Mouse (Mus musculus) layer of hippocampus, postnatal 14 days (tissue): ENCODE measurements around the gene Focad. TPM values are rescaled to one million over a fixed set of nuclear protein-coding genes. Genes with fewer than 3 reads are reported as not detected.

Source experiments
- DNase-seq, 2 experiments: peaks; one replicate each; pipeline ENCODE4 v3.0.0; 2021 to 2022; ENCODE audit warnings: low spot score in 2 of 2, mixed read lengths in 1 of 2
- total RNA-seq, 2 experiments: library from RNA; stranded (reverse); gene quantifications; 2 replicates each; pipeline ENCODE4 v1.2.3; 2021

The Focad gene
- total RNA-seq, 2 experiments from 2014 or later = 67.5 to 74.0 TPM

DNA sequence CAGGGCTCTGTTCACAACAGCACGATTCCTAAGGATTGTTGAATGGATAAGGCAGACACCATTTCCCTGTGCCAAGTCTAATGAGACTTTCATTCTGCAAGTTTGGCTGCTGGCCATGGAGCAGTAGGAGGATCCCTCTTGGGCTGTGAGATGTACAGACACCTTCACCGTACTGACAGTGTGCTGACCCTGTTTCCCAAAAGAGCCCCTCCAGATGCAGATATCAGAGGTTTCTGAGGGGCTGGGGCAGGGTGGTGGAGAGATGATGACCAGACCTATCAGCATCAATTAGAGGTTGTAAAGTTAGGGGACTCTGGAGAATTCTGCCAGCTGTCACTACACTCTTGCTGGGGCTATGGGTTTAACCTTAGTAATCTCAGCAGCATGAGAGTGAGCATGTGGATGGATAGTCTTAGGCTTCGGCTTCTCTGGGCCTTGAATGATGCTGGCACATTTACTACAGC is 115.0 kb downstream of the Focad start:
- DNase-seq = peak; percentile 41 to 59

DNA sequence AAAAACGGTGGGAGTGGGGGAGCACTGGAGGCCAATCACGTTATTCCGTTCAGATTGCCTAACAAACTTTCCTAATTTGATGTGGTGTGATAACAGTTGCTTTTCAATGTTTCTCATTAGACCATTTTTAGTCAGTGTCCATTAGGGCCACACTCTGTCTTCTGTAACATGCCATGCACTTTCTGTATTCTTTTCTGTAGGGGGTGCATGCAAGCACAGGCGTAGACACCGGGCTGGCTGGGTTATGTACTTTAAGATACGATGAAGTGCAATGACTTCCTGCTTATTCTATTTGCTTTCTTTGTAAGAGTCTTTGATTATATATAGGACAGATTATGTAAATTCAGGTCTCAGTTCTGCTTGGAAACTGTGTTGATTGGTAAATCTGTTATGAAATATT is 116.2 kb downstream of the Focad start:
- DNase-seq = no peak

DNA sequence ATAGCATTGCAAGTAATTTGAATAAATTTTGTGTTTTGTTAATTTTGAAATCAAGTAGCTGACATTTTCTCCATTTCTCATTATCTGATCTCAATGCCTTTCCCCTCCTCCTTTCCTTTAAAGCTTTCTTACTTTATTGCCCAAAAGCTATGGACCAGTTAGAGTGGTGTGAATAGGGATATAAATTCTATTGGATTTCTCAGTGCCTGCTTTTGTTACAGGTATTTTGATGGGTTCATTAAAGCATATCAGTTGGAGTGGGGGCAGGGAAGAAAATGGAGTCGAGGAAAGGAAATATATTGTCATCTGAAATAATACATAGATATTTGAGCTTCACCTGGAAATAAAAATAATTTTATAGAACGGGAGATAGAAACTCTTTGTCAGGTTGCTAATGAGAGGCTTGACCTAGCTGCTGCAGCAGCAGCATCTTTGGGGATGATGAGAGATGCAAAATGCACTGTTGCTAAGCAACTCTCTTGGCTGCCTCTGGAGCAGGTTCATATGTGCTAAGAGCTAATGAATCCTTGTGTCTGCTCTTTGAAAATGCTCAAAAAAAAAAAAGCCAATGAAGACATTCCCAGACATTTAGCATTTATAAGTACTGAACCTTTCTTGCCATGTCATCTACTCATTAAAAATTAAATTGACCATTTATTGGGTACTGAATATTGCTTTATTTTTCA is 116.9 kb downstream of the Focad start:
- peak in 1 of 2 experiments; percentile 37 for DNase-seq

DNA sequence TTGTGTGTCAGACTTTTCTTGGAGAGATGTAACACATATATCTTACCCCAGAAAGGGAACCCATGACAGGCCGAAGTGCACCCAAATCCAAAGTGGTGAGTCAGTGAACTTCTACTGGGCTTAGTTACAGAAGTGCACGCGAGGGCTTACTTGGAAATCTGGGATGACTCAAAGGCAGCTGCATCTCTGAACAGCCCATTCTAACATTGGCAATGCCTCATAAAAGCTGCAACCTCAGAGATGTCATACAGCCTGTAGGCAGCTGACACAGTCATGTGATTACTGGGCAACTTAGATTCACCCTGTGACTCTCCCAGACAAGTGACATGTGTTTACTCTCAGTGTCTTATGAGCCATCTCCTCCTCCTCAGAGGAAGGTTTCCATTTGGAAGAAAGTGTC is 119.5 kb downstream of the Focad start:
- DNase-seq = no peak

DNA sequence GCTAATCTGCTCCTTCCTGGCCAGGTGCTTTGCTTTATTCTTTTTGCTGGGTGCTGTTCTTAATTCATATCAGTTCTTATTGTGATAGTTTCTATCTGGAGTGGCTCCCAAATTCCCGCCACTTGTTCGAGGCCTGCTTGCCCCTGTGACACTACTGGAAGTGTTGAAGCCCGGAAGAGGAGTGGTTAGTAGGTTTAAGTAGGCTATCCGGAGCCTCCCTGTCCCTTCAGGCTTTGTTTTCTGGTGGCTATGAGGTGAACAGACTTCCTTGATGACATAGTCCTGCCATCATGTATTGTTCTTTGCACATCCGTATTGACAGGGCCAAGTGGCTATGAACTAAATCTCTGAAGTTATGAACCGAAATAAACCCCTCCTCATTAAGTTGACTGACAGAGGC is 123.9 kb downstream of the Focad start:
- DNase-seq = no peak

DNA sequence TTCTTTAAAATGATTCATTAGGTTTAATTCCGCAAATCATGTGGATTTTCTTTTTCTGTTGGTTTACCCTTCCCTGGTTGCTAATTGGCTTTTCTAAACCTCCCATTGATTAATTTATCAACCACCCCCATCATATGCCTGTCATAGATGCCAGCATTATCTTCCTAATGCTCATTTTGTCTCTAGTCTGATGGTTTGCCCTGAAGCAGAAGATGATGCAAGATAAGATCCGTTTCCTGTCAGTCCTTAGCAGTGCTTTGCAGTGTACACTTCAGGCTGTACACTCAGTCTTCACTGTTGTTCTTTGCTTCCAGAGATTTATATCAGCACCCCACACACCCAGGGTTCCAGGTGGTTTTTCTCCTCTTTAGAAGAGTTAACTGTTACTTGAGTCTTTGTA is 124.4 kb downstream of the Focad start:
- DNase-seq = no peak

DNA sequence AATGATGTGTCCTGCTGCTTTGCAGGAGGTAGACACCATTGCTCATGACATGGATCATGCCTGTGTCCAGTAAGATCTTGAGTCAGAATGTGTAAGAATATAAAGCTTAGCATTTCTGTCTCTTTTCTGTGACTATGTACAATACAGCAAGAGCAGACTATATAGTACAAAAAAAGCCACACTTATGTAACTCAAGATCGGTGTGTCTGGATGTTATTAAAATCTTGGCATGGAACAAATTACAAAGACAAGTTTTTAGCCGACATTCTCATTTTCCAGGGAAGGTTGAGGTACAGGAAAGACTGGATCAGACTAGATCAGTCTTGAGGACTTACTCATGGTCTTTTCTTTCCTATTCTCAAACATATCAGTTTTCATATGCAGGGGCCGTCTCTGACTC is 136.9 kb downstream of the Focad start:
- DNase-seq = no peak

DNA sequence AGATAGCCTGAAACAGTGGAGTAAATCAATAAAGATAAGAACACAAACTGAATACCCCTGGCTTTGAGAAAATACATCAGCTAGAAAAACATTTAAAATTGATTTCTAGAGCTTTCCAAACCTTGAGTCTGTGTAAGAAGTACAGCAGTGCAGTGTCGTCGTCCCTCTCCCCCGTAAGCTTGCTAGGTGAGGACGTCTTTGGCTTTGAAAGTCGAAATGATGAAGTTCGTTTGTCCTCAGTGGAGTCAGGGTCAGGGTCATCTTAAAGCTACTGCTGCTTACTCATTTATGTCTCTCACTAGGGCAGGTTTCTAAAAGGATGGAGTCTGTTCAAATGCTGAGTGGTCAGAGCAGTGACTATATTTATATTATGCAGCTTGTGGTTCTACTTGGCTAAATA is 141.5 kb downstream of the Focad start:
- no peak for DNase-seq

DNA sequence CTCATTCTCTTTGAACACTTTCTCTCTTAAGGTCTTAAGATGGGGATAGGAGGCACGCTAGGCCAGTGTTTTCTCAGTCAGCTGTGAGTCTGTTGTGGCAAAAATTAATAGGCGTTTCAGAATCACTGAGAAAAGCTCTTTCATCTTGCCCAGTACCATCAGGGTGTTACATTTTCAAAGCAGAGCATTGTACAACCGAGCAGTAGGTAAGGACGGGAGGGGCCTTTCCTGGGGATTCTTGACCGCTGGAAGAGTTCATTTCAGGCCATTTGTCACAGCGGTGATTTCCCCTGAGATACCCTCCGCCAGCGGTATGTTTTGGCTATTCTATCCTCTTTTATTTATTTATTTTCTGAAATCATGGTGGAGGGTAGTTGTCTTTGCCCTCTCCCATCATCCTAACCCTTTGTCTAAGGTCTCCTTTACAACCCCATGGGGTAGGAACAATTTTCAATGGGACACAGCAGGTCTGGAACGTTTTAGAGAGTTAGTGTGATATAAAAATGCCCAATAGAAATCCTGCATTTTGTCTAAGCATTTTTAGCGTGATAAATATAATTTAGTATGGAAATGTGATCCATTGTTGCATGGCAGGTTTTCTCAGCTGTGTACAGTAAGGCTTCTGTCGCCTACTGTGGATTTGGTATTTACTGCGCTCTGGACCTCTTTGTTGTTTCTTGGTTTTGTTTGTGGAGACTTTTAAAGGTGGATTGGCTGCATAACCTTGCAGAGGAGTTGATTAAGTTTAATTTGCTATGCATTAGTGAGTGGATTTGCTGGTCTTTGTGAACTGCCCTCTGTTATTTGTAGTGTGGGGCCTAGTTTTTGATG is 142.7 kb downstream of the Focad start:
- DNase-seq = no peak

DNA sequence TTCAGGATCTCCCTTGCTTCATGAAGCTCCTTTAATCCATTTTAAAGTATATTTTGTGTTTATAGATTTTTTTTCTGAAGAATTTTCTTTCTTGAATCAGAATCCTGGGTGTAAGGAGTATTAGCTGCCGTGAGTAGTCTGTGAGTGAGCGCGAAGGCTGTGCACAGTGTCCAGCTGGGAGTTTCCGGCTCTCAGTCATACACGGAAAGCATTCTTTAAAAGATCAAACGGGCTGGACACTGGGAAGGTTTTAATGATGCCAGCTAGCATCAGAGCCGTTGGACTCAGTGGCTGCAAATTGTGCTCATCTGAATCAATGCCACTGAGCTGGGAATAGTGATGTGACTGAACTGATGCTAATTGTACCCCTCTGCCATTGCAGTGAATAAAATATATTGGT is 143.9 kb downstream of the Focad start:
- DNase-seq = peak in 1 of 2 experiments; percentile 32

DNA sequence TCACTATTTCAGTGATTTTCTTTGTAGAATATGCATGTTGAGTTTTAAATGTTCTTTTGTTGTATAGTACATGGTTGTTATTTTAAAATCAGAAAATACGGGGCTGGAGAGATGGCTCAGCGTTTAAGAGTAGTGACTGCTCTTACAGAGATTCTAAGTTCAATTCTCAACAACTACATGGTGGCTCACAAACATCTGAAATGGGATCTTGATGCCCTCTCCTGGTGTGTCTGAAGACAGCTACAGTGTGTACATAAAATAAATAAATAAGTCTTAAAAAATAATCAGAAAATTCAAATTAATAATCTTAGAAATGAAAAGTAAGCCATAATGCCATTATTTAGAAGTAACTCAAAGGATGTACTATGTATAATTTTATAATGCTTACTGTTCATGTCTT is 149.4 kb downstream of the Focad start:
- no peak for DNase-seq

DNA sequence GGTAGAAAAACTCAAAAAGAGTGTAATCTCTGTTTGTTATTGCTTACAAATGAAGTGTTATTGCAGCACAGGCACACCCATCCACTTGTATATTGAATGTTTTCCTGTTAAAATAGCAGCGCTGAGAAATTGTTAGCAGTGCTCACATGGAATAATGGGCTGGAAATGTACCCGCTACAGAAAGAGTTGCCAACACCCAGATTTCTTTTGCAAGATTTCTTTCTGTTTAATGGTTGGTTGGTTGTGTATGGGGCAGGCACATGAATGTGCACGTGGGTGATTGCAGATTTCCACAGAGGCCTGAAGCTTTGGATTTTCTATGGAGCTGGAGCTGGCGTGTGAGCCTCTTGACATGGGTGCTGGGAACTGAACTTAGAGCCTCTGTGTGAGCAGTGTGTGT is 151.1 kb downstream of the Focad start:
- no peak for DNase-seq

DNA sequence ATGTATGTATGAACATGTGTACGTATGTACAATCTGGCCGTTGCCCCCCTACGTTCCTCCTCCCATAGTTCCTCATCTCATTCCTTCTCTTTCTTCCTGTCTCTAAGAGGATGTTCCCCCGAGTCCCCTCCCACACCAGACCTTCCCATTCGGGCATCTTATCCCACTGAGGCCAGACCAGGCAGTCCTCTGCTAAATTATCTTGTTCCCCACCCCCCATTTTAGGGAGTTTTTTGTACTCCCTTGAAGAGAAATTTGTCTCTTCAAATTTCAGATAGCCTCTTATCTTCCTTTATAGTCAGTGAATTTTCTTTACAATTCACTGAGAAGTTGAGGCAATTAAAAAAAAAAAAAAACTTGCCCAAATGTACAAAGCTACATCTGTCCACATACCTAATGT is 166.9 kb downstream of the Focad start:
- DNase-seq = no peak

DNA sequence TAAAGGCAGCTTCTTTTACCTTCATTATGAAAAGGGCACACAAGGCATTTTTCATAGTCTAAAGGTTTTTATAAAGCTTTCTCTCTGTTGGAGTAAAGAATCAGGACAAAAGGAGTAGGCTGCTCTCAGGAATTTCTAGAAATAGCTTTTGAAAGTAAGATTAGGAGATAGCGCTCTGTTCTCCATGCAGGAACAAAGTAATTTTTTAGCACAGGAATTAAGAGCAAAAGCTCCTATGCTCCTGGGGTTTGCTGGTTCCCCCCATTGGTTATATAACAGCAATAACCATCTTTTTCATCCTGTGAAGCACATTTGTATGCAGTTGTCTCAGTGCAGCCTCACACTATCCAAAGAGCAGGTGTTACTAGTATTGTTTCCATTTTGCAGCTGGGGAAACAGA is 170.1 kb downstream of the Focad start:
- no peak for DNase-seq

DNA sequence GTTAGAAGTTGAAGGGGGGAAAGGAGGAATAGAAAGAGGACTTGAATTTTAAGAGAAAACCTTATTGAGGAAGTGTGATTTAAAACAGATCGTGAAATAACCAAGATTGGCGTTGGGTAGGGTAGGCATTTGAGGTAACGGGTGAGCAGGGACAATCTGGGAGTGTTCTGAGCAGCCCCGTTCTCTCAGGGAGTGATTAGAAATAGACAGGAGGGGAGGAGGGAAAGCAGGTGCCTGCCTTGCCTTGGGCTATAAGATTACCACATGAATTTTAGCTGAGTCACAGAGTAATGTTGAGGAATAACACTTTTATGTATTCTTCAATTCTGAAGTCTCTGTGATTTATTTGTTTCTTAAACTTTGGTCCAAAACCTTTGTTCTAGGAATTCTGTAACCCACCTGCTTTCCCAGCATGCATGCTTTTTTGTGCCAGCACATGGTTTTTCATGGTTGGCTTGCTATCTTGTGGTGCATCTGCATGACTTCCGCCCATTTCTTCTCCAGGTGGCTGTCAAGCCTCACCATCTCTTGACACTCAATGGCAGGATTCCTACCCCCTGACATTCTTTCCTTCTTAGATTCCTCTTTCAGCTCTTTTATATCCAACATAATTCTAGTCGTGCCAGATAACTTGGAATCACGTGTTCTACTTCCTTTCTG is 176.1 kb downstream of the Focad start:
- no peak for DNase-seq

DNA sequence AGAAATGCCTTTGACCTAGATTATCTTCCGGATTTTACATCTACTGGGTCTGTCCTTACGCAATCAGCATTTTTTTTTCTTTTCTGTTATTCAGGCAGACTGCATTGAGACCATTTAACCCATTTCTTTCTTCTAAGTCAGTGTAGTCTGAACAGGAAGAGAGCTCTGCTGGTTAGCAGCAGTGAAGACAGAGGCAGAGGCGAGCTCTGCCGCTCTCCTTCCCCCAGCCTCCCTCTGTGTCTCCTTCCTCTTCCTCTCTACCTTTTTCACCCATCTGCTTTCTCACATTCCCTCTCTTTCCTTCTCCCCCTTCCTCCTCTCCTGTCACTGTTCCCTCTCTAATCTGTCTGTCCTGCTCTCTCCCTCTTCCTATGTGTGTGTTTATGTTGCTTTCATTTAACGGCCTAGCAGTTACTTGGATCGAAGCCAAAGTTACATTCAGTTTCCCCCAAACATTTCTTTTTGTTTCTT is 181.2 kb downstream of the Focad start:
- DNase-seq = no peak

DNA sequence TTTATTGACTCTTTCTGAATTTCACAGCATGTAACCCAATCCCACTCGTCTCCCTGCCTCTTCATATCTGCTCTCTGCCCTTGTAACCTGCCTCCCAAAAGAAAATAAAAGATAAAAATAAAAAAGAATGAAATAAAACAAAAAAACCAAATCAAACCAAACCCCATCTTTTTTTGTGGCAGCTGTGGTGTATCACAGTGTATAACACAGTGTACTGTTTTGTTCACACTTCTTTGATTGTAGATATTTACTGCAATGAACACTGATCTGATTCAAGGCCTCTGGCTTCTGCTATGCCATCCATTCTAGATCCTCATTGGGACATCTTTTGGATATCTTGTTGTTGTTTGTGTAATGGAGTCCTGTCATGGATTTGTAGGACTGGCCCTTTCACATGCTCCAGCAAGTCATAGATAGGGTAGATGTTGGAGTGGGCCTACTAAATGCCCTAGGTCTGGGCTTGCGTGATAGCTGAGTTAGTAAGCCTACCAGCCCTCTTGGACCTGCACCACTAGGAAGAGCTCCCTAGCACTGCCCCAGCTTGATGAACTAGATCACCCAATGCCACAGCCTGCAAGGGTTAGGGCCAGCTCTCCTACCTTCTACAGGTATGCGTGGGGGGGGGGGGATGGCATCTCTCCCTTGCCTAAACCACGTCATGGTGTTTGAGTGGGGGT is 181.8 kb downstream of the Focad start:
- DNase-seq = no peak

DNA sequence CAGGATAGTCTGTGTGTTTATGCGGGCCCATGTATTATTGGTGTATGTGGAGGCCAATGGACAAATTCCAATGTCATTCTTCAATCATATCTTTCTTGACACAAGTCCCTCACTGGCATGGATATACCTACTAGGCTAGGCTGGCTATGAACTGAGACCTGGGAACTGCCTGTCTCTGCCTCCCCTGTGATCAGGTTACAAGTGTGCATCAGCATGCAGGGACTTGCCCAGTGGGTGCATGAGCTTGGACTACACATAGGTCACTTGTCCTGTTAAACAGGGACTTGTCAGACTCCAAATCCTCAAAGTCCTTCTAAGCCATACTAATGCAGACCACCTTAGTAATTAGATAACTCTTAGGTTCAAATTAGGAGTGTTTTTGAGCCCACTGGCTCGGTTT is 184.1 kb downstream of the Focad start:
- no peak for DNase-seq

DNA sequence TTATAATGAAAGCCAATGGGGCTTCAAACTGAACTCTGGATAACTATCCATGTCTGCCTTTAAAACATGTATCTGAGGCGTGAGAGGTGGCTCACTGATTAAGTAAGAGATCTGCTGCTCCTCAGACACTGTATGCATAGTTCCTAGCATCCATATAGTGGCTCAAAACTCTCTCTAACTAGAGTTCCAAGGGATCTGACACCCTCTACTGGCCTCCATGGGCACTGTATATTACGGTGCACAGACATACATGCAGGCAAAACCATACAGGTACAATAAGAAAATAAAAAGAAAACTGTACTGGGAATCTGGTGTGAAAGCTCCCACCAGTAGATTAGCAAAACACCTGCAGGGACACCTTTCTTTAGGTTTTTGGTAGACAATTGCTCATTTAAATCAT is 186.1 kb downstream of the Focad start:
- DNase-seq = no peak

DNA sequence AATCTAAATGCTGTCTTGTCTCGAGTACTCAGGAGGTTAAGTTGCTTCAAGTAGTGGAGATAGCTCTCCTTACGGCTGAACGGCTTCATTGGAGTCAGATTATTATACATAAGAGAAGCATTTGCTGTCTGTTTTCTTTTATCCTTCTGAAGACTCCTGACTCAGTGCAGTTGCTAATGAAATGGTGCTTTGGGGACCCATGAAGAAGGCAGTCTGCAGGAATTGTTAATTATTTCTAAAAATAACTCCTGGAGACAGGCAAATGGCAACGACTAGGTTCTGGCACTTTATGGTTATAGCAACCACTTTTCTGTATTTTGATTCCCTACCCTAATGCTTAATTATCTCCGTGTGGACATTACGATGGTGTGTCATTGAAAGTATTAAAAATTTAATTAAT is 201.1 kb downstream of the Focad start:
- DNase-seq = no peak

DNA sequence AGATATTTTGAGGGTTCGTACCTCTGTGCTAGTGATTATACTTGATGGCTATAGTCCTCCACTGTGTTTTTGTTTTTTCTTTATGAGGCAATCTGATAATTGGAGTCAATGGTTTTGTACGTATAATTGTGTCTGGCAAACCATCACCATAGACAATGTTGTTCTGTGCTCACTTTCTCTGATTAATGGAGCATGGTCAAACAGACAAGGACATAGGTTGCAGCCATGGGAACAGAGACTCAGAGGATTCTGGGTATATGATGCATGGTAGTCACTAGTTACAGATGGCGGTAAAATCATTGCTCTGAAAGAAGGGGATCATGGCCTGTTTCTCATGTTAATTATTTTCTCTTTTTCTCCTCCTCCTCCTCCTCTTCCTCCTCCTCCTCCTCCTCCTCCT is 205.1 kb downstream of the Focad start:
- no peak for DNase-seq
